Mouse (Mus musculus) lung, embryonic 16.5 days (tissue): Measurements from ENCODE around the gene Adgrb3. TPM values are rescaled to one million over a fixed set of nuclear protein-coding genes. Genes with fewer than 3 reads are reported as not detected.
"Not testable (repeated sequence)": the region's sequence is repeated elsewhere in the genome, so short reads cannot be mapped to it uniquely, and the experiment has no call there.

ENCODE experiments used
- ATAC-seq: fragments of 200-750 bp; cut with Nextera tagmentation; 2 replicates; pipeline ENCODE4 v1.8.0; 2017; ENCODE audit warnings: low read depth, mild to moderate bottlenecking, moderate library complexity
- H3K27ac ChIP-seq: fragments of 300-500 bp; sonication (generic); 2 replicates; pipeline ENCODE4 v1.5.1; 2014; ENCODE audit warnings: mild to moderate bottlenecking, control low read depth, low read length
- H3K27me3 ChIP-seq: fragments of 300-500 bp; sonication (generic); 2 replicates; pipeline ENCODE4 v1.6.1; 2014; ENCODE audit warnings: low read depth, low read length, mixed read lengths; ENCODE audit not compliant: control insufficient read depth, insufficient read depth
- H3K36me3 ChIP-seq: fragments of 300-500 bp; sonication (generic); 2 replicates; pipeline ENCODE4 v1.6.1; 2014; ENCODE audit warnings: low read length; ENCODE audit not compliant: control insufficient read depth, insufficient read depth
- H3K4me1 ChIP-seq: fragments of 300-500 bp; sonication (generic); replicated peaks from 2 replicates; pipeline ENCODE4 v1.6.1; 2014; ENCODE audit warnings: low read length, mixed read lengths; ENCODE audit not compliant: control insufficient read depth, insufficient read depth
- H3K4me2 ChIP-seq: fragments of 300-500 bp; sonication (generic); 2 replicates; pipeline ENCODE4 v1.6.1; 2014; ENCODE audit warnings: low read depth, low read length, control low read depth
- H3K4me3 ChIP-seq: fragments of 300-500 bp; sonication (generic); 2 replicates; pipeline ENCODE4 v1.5.1; 2014; ENCODE audit warnings: mild to moderate bottlenecking, low read length, control low read depth
- H3K9ac ChIP-seq: fragments of 300-500 bp; sonication (generic); 2 replicates; pipeline ENCODE4 v1.6.1; 2014; ENCODE audit warnings: low read length, control low read depth
- H3K9me3 ChIP-seq: fragments of 300-500 bp; sonication (generic); 2 replicates; pipeline ENCODE4 v1.6.1; 2016; ENCODE audit warnings: low read length; ENCODE audit not compliant: control insufficient read depth
- WGBS: fragments of 180-500 bp; shearing (Covaris S2); extraction: QIAGEN DNeasy Blood & Tissue Kit; methylation state at CpG from one replicate; pipeline ENCODE4 v1.1.7; 2014; 5-methylcytosine and 5-hydroxymethylcytosine counted together
- polyA plus RNA-seq: library from polyadenylated mRNA; unstranded; fragments of >200 nt; fragmentation: Nextera tagmentation; extraction: Ambion mirVana; gene quantifications from 2 replicates; pipeline ENCODE4 v1.2.1, GENCODE M21; 2015

Adgrb3 gene
- polyA plus RNA-seq, 1 experiment from 2014 or later: 0.51 TPM

GRCm38 (mm10) chr1:25696771-25697170 lies 132.7 kb downstream of the Adgrb3 start:
- H3K4me1 ChIP-seq: no peaks in the 10 kb centered on the region
- H3K27me3 ChIP-seq: no peaks in the 10 kb centered on the region
- H3K9ac ChIP-seq: no peak overlapping the region
- no peak for ATAC-seq
- no peaks in the 10 kb centered on the region for H3K36me3 ChIP-seq
- no peak overlapping the region for H3K4me2 ChIP-seq
- H3K4me3 ChIP-seq: no peak overlapping the region
- H3K9me3 ChIP-seq: no peaks in the 10 kb centered on the region
- 56% methylated on average over 3 of the region's 3 CpGs for WGBS
- H3K27ac ChIP-seq: no peak overlapping the region

- H3K27me3 ChIP-seq: no peaks in the 10 kb centered on the region
- no peak overlapping the region for H3K9ac ChIP-seq
- H3K9me3 ChIP-seq: no peaks in the 10 kb centered on the region
- no peak overlapping the region for H3K27ac ChIP-seq
- no peak for ATAC-seq
- no peak overlapping the region for H3K4me3 ChIP-seq
- WGBS: 55% methylated on average over 3 of the region's 3 CpGs
- no peaks in the 10 kb centered on the region for H3K36me3 ChIP-seq
- H3K4me2 ChIP-seq: no peak overlapping the region
- no peaks in the 10 kb centered on the region for H3K4me1 ChIP-seq
Observed at GRCm38 (mm10) chr1:25682118-25682517, 147.4 kb downstream of the Adgrb3 start.

DNA sequence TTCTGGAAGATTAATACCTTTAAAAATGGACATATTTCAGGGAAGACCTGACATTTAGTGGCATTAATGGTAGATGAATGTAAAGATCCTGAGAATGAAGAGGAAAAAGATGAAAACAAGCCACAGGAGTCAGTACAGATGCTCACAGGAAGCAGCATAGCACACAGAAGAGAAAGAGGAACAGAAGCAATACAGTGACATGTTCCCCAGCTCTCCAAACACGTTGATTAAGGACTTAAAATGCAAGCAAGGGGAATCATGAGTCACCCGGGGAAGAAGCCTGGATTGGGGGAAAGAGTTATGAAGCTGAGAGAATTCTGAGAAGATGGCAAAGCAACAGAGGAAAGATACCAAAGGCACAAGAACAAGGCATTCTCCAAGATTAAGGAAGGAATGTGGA lies 149.9 kb downstream of the Adgrb3 start:
- Histone ChIP-seq H3K4me2 (no peak overlapping the region), H3K27ac (no peak overlapping the region), H3K9ac (no peak overlapping the region), H3K4me3 (no peak overlapping the region), H3K4me1 (no peaks in the 10 kb centered on the region), H3K36me3 (no peaks in the 10 kb centered on the region), H3K9me3 (no peaks in the 10 kb centered on the region), H3K27me3 (no peaks in the 10 kb centered on the region)
- ATAC-seq: no peak
- 53% methylated on average over 2 of the region's 2 CpGs for WGBS

GRCm38 (mm10) chr1:25652717-25653116 lies 176.8 kb downstream of the Adgrb3 start:
- Histone ChIP-seq H3K9me3 (no peaks in the 10 kb centered on the region), H3K4me1 (no peaks in the 10 kb centered on the region), H3K27ac (no peak overlapping the region), H3K9ac (no peak overlapping the region), H3K36me3 (no peaks in the 10 kb centered on the region), H3K27me3 (no peaks in the 10 kb centered on the region), H3K4me3 (no peak overlapping the region), H3K4me2 (no peak overlapping the region)
- ATAC-seq: no peak
- 88% methylated on average over 1 of the region's 1 CpGs for WGBS

DNA sequence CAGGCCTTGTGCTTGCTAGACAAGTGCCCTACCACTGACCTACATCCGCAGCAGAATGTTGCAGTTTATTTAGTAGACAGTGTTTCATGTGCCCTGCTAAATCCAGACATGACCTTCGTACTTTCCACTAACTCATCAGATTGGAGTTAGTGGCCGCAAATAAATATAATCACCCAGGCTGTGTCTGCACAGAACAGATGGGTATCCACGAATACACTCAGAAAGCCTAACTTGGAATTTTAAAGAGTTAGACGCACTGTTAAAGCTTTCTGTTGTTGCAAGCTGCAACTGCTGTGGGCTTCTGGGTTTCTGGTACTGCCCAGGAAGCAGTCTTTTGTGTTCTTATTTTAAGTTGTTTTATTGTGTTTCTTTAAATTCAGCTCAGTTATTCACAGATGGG lies 185.3 kb downstream of the Adgrb3 start:
- Histone ChIP-seq H3K4me1 (no peaks in the 10 kb centered on the region), H3K9me3 (no peaks in the 10 kb centered on the region), H3K36me3 (no peaks in the 10 kb centered on the region), H3K9ac (no peak overlapping the region), H3K27ac (no peak overlapping the region), H3K27me3 (no peaks in the 10 kb centered on the region), H3K4me2 (no peak overlapping the region), H3K4me3 (no peak overlapping the region)
- WGBS: 83% methylated on average over 5 of the region's 5 CpGs
- no peak for ATAC-seq

DNA sequence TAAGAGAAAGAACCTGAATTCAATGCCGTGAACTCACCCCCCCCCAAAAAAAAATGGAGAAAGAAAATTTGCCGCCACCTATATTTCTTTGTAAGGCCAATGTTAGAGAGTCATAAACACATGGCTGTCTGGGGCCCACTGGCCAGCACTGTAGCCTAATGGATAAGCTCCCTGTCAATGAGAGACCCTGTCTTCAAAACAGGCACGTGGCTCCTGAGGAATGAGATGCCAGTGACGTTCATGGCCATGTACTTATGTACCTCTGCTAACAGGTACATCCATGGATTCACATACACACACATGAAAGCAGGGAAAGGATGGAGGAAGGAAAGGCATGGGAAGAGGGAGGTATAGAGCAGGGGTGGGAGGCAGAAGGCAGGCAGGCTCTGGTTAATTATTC lies 208.0 kb downstream of the Adgrb3 start:
- Histone ChIP-seq H3K9me3 (no peaks in the 10 kb centered on the region), H3K36me3 (no peaks in the 10 kb centered on the region), H3K9ac (no peak overlapping the region), H3K27ac (no peak overlapping the region), H3K4me1 (no peaks in the 10 kb centered on the region), H3K4me2 (no peak overlapping the region), H3K4me3 (no peak overlapping the region), H3K27me3 (no peaks in the 10 kb centered on the region)
- ATAC-seq: no peak
- WGBS: 59% methylated on average over 4 of the region's 4 CpGs

DNA sequence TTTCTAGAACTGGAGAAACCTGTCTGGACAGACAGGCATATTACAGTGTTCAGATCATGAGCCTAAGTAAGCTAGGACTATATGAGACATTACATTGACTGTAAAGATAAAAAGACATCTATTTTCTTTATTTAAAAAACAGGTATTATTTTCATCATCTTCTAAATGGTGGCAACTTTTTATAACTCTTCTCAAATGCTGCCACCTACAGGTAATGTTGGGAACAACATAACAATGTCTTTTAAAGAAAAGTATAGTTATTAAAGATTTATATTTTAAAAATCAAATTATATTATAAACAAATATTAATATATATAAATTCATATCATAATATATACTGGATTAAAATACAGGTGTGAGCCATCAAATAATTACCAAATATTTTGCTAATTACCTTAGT lies 212.6 kb downstream of the Adgrb3 start:
- H3K4me3 ChIP-seq: no peak overlapping the region
- ATAC-seq: no peak

DNA sequence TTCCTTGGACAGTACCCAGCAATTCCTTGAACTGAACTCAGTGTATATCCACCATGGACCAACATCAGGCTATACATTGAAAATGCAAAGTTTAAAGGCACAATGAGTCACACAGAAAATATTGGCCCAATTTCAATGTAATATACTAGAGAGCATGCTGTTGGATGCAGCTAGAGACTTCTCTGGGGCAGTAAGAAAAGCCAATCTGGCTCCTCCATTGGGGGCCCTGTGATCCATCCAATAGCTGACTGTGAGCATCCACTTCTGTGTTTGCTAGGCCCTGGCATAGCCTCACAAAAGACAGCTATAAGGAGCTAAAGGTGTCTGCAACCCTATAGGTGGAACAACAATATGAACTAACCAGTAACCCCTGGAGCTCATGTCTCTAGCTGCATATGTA lies 218.7 kb downstream of the Adgrb3 start:
- not testable (repeated sequence) for H3K27ac ChIP-seq, H3K4me3 ChIP-seq, H3K9me3 ChIP-seq, H3K36me3 ChIP-seq, H3K4me1 ChIP-seq, H3K27me3 ChIP-seq, H3K4me2 ChIP-seq, ATAC-seq, H3K9ac ChIP-seq

More for the DNA sequence above, 212.6 kb downstream of the Adgrb3 start:
- Histone ChIP-seq H3K9ac (no peak overlapping the region), H3K4me2 (no peak overlapping the region), H3K4me1 (no peaks in the 10 kb centered on the region), H3K36me3 (no peaks in the 10 kb centered on the region), H3K27ac (no peak overlapping the region), H3K27me3 (no peaks in the 10 kb centered on the region), H3K9me3 (no peaks in the 10 kb centered on the region)

- no peak overlapping the region for H3K27ac ChIP-seq
- no peaks in the 10 kb centered on the region for H3K36me3 ChIP-seq
- WGBS: 78% methylated on average over 5 of the region's 5 CpGs
- no peak for ATAC-seq
- no peaks in the 10 kb centered on the region for H3K9me3 ChIP-seq
- H3K9ac ChIP-seq: no peak overlapping the region
- no peak overlapping the region for H3K4me3 ChIP-seq
- no peaks in the 10 kb centered on the region for H3K4me1 ChIP-seq
- no peaks in the 10 kb centered on the region for H3K27me3 ChIP-seq
- H3K4me2 ChIP-seq: no peak overlapping the region
Observed at GRCm38 (mm10) chr1:25598941-25599340, 230.6 kb downstream of the Adgrb3 start.

GRCm38 (mm10) chr1:25588568-25589118 lies 240.9 kb downstream of the Adgrb3 start:
- Histone ChIP-seq H3K36me3 (no peaks in the 10 kb centered on the region), H3K4me2 (no peak overlapping the region), H3K4me1 (no peaks in the 10 kb centered on the region), H3K27me3 (no peaks in the 10 kb centered on the region), H3K4me3 (no peak overlapping the region), H3K27ac (no peak overlapping the region), H3K9ac (no peak overlapping the region), H3K9me3 (no peaks in the 10 kb centered on the region)
- WGBS: 37% methylated on average over 2 of the region's 2 CpGs
- no peak for ATAC-seq
